Mouse (Mus musculus): ENCODE data around the gene Cul7.
A peak's percentile ranks its signal among the peaks of the same experiment; 100 is the strongest.

Cul7 gene

DNA sequence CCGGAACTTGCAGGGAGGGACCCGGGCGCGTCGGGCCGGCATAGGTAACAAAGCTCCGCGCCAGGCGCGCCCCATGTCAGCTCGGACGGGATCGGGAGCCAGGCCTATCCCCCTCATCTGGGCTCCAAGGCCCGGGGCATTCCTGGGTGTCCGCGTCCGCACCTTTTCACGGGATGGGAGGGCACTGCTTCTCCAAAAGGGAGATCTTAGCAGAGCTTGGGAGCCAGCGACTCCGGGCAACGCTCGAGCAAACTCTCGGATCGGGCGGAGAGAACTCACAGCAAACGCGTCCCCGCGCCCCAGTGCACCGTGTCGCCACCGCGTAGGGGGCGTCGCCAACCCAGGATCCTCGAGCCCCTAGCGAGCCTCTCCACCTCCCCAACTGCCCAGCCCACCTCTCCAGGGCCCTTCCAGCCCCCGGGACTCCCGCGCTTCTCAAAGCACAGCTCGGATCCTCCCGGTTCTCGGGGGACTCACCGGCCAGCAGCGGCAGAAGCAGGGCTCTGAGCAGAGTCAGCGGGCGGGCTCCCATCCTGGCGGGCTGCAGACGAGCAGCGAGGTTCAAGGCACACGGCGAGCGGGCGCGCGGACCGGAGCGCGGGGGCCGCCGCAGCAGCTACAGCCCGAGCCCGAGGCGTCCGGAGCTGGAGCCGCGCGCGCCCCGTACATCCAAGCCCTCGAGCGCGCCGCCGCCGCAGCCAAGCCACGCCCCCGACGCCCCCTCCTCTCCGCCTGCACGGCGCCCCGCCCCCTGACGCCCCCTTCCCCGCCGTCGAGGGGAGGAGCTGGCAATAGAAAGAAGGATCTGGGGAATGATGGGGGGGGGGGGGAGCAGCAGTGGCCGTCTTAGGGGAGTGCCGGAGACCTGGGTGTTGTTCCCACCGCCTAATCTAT is 21.1 kb upstream of the Cul7 start, which contains the start of gene Ptk7:
Gene Ptk7 (minus strand): TSS at position 714 of the 894 bp plus-strand sequence.
- no peak for DNase-seq

DNA sequence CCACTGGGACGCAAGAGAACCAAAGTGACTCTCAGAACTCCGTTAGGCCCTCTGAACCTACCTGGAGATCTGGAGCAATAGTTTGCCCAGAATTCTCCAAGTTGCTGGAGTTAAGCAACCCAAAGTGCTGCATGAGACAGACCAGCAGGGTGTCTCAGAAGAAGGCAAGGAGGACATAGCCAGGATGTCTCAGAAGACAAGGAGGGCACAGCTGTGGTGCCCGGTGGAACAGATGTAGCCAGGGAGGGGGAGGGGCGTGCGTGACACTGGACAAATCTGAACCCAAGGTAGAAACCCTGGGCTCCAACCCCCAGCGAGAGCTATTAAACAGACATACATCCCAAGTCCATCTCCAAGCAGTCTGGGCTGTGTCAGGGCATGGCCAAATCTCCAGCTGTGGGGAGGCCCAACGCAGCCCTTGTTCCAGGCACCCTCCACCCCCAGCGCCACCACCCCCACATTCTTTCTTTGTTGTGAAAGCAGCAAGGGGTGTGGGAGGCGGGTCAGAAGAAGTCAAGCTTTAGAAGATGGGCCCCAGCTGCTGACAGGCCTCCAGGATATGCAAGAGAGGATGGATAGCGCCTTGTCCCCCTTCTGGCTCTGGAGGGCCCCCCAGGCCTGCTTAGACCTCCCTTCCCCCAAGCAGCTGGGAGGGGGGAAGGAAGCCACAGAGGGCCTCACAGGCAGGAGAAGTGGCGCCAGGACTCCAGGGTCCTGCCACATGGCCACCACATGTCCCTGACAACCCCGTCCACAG is 20.3 kb upstream of the Cul7 start:
- peak; percentile 66 for DNase-seq

DNA sequence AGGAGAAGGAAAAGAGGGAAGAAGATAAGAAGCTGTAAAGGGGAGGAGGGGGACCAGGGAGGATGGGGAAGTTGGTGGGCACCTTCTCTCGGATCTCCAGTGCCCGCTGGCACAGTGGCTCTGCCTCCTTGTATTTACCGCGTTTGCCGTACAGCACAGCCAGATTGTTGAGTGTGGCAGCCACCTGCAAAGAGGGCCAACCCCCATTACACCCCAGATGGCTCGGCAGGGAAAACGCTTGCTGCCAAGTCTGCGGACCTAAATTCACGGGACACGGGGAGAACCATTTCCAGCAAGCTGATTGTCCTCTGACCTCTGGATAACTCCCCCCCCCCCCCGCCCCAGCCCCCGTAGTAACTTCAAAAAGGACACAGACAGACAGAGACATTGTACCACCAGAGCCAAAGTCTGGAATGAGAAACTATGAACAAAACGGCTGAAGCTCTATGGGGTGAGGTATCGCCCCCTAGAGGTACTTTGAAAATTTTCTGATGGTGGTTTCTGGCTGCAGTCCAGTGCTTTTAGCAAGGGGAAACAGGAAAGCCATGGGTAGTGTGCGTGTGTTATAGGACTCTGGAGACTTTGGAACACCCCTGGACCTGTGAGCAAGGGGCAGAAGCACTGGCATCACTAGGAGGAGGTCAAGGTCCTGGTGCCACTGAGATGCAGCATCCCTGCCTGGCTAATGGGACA is 13.2 kb upstream of the Cul7 start:
- peak; percentile 46 for DNase-seq

DNA sequence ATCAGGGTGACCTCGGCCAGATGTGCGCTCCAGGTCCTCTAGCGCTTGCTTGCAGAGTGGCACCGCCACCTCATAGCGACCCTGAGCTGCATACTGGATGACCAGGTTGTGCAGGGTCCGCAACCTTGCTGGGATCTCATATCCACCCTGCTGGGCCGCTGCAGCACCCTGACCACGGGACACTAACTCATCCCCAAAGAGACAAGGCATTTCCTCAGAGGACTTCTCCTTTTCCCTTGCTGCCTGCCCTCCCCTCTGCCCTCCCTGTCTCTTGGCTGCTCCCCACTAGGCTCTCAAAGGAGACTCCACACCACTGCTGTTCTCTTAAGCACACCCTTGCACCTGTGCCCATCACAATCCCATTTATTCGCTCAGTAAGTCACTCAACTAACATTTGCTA is 10.2 kb upstream of the Cul7 start:
- no peak for DNase-seq

DNA sequence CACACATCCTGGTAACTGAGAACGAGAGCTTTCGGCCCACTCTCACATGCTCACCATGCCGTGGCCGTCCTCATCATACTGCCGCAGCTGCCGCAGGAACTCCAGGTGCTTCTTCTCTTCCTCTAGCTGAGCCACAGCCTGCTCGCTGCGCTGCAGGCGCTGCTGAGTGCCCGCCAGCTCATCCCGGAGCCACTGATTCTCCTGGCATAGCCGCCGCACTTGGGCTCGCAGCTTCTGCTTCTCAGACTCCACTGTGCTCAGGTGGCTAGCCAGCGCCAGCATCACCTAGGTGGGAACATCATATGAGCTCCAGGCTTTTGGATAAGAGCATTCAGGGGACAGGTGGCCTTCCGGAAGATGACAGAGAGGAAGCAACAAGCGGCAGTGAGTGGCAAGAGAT is 8.1 kb upstream of the Cul7 start:
- DNase-seq, result no peak

DNA sequence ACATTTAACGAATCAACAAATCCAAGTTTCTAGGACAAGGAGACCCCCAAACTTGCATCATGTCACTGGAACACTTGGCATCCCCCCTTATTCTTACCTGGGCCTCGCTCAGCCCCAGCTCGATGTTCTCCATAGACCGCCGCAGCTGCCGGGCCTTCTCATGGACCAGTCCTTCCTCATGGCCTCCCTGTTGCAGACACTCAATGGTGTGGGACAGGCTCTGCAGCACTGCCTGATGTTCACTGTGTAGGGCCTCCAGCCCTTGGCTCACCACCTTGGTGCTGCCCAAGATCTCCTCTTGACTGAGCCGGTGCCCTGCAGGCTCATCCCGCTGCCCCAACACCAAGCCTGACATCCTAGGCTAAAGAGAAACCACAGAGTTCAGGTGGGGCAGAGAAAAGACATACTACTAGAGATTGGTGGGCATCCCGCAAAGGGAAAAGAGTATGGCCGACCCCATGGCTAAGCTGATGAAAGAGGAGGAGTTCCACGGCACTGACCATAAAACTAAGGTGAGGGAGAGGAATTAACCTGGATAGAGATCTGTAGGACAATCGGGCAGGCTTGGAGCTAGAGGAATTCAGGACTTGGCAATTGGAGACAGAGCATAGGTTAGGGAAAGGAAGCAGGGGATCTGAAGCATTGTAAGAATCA is 5.9 kb upstream of the Cul7 start:
- DNase-seq, result no peak

DNA sequence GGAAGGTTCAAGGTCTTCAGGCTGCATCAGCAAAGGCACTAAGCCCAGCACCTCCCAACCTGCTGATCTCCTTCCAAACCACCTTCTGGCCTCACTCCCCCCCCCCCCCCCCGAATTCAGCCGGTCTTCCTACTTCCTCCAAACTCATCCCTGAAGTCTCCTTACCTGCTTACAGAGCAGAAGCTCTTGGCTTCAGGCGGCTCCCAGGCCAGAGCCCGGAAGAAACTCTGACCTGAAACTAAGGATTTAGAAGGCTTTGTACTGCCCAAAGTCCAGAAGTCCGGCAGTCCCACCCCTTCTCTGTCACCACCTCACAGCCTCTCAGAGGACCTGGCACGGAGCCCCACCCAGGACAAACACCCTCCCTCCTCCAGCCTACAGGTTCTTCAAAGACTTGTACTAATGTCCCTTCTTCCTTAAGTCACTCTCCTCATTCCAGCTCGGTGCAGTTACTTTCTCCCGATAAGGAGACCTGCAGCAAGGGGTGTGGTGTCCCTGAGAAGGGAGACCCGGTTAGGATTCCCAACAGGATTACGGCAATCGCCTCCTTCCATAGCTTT is 5.1 kb upstream of the Cul7 start:
- peak; percentile 94 for DNase-seq

DNA sequence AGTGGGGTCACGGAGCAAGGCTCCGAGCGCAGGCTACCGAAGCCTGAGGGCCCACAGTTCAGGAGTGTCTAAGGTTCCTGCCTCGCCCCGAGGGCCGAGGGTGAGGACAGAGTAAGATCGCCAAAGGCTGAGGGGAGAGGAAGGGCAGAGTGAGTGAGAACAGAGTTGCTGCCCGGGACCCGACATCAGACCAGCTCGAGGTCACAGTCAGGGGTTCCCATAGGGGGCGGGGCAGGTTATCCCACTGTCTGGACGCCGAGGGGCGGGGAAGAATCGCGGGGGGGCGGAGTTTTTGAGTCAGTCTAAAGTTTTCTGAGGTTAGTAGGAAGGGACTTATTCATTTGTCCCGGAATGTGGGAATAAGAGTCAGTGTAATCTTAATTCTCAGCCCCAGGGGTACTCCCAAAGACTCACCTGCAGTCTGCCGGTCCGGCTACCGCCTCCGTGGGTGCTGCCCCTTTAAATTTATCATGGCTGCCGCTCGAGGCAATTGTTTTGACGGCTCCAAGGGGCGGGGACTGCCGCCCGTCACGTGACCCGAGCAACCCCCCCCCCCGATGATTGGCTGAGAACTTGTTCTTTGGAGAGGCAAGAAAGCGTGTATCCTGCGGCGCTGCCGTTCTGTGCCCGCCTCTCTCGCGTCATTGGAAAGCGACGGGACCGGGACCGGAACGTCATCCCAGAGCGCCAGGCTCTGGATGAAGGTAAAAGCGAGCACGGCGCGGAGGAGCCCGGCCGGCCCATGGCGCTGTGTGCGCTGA is 4.4 kb upstream of the Cul7 start, which contains the start of the genes Klc4 and Mrpl2:
Gene Klc4 (minus strand): TSS at position 462 of the 761 bp plus-strand sequence.
Gene Mrpl2 (plus strand): TSS at position 669 of the 761 bp plus-strand sequence.
- peak; percentile 98 for DNase-seq

DNA sequence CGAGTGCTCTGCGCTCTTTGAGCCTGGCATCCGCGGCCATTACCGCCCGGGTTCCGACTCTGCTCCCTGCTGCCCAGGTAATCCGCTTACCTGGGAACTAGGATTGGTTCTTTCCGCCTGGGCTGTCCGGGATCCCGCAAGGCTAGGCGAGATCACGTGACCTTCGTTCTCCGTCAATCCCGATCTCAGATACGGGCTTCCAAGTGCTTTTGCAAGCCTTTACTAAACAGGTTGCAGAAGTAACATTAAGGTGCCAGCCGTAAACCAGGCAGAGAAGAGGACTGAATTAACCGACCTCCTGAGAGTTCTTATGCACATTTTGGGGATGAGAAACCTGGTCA is 3.8 kb upstream of the Cul7 start:
- no peak for DNase-seq

DNA sequence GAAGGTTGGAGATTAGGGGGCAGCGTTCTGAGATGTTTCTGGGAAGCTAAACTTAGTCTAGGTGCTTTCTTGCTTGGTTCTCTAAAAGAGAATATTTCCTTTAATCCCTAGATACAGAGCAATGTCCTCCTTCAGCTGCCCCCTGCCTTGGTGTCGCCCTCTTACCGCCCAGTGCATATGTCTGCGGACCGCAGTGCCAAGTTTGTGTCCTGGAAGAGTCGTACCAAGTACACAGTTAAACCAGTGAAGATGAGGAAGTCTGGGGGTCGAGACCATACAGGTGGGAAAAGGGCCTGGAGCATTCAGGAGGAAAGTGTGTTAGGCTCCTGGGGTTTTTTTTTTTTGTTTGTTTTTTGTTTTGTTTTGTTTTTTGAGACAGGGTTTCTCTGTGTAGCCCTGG is 2.9 kb upstream of the Cul7 start:
- no peak for DNase-seq

DNA sequence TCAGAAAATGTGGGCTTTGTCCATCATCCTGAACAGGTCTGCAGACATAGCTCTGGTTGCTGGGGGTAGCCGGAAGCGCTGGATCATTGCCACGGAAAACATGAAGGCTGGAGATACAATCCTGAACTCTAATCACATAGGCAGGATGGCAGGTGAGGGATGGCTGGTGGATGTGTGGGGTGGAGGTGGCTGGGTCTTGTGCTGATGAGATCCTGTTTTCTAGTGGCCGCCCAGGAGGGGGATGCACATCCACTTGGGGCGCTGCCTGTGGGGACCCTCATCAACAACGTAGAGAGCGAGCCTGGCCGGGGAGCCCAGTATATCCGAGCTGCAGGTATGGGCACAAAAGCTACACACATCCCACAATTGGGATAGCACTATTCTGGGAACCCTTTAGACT is 1.7 kb upstream of the Cul7 start:
- DNase-seq, result no peak

DNA sequence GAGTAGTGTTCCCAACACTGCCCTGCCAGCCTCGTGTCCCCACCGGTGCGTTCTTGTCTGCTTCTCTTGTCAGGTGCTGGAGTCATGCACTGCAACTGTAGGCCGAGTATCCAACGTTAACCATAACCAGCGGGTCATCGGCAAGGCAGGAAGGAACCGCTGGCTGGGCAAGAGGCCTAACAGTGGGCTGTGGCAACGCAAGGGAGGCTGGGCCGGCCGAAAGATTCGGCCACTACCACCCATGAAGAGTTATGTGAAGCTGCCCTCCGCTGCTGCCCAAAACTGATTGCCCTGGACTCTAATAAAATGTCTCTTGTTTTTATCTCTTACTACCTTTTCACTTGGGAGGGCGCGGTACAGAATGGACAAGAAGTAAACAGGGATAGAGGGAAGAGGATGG is 326 bp upstream of the Cul7 start:
- DNase-seq, result no peak

DNA sequence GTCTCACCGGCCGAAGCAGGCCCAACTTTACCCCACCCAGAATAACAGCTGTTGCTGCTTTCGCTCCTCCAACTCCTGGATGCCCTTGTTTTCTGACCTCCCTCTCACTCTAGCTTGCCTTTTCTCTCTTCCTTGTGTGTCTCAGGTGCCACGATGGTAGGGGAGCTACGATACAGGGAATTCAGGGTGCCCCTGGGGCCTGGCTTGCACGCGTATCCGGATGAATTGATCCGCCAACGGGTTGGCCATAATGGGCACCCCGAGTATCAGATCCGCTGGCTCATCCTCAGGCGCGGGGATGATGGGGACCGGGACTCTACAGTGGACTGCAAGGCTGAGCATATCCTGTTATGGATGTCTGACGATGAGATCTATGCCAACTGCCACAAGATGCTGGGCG is 1.2 kb downstream of the Cul7 start:
- DNase-seq, result no peak

DNA sequence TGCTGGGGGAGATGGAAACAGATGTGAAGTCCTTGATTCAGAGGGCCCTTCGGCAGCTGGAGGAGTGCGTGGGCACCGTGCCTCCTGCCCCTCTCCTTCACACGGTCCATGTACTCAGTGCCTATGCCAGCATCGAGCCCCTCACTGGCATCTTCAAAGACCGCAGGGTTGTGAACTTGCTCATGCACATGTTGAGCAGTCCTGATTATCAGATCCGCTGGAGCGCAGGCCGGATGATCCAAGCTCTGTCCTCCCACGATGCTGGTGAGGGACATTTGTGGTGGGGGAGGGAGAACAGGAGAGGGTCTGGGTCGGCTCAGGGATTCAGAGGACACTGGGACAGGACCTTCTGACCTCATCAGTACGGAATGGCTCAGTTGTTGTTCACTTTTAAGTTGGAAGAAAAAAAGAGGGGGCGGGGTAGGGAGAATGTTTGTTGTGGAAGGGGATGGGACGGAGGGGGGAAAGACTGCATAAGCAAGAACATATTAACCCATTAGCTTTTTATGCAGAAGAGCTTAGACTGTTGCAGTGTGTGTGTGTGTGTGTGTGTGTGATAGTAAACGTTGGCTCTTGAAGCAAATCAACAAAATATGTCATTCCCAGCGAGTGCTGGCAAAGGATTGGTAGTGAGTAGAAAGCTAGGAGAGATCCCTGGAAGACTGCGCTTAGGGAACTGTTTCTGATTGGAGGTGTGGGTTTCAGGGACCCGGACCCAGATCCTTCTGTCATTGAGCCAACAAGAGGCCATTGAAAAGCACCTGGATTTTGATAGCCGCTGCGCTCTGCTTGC is 1.8 kb downstream of the Cul7 start:
- DNase-seq, result no peak

DNA sequence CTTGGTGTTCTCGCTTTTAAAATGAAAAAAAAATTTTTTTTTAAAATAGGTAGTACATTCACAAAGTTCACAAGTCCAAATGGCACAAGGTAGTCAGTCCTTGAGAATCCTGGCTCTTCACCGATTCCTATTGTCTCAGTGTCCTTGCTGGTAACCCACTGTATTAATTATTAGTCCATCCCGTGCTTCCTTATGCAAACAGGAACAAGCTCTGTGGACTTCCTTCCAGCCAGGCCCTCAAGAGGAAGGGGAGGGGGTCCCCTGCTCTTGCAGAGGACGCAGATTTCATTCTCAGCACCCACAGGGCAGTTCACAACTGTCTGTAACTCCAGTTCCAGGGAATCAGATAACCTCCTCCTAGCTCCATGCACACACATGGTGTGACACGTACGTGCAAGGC is 5.9 kb downstream of the Cul7 start:
- DNase-seq, result no peak

DNA sequence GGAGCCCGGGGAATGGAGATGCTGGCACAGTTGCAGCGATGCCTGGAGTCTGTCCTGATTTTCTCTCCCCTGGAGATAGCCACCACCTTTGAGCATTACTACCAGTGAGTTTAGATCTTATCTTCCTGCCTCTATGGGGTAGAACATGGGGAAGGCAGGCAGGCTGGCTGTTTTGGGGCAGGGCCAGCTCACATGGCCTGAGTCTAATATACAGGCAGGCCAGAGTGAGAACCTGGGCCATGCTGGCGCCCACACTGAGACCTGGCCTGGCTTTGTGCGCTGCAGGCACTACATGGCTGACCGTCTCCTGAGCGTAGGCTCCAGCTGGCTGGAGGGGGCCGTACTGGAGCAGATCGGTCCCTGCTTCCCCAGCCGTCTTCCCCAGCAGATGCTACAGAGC is 11.2 kb downstream of the Cul7 start:
- DNase-seq, result no peak

DNA sequence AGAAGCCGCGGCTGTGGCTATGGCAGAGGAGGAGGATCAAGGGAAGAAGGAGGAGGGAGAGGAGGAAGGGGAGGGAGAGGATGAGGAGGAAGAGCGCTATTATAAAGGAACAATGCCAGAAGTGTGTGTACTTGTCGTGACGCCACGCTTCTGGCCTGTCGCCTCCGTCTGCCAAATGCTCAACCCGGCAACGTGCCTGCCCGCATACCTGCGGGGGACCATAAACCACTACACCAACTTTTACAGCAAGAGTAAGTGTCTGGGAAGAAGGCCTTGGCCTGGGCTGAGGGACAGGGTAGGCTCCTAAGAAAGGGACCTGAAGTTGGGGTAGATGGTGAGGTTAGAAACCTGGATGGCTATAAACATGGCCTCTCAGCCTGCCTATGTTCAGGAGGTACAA is 11.8 kb downstream of the Cul7 start:
- no peak for DNase-seq

DNA sequence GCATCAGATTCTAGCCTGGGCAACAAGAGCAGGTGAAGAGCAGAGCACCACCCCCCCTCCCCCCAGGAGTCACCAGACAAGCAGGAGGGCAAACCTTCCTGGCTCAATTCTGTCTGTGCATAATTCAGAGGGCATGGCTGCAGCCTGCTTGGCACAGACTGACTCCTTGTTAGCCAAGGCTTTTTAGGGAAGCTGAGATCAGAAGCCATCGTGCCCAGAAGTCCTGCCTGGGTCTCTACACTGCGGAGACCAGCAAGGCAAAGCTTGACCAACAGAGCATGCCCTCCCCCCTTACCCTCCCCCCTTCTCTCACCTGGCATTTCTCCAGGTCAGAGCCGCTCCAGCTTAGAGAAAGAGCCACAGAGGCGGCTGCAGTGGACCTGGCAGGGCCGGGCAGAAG is 12.6 kb downstream of the Cul7 start:
- DNase-seq, result peak; percentile 44

DNA sequence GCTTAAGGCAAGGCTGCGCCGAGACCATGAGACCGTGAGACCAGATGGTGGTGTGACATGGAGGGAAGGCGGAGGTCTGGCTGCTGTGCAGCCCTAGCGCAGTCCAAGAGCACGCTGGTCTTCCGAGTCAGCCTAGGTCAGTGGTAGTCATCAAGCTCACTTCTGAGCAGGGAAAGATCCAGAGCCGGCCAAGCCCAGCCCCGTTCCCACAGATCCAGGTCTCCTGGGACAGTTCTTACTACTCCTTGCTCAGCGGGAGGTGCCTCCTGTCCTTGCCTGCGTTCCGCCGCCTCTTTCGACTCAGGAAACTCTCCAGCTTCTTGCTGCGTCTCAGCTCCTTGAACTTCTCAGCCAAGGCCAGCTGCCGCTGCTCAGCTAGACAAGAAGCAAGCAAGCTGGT is 17.6 kb downstream of the Cul7 start:
- DNase-seq, result no peak

DNA sequence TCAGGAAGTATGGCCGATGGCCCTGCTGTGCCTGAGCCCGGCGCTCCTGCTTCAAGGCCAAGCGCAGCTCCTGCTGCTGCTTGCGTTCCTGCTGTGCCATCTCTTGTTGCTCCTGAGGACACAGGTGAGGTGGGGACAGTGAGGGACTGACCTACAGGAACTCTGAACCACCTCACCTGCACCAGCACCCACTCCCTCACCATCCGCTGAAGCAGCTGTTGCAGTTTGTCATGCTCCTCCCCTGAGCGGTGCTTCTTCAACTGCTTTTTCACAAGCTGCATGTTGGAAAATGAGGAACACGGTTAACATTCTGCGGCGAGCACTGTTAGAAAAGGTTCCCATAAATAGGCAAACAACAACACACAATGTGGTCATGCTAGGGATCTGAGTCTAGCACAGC is 19.8 kb downstream of the Cul7 start:
- no peak for DNase-seq

Data from kidney, adult 11 months (tissue).